Mouse (Mus musculus): ENCODE data around the gene Plg.

The Plg gene

DNA sequence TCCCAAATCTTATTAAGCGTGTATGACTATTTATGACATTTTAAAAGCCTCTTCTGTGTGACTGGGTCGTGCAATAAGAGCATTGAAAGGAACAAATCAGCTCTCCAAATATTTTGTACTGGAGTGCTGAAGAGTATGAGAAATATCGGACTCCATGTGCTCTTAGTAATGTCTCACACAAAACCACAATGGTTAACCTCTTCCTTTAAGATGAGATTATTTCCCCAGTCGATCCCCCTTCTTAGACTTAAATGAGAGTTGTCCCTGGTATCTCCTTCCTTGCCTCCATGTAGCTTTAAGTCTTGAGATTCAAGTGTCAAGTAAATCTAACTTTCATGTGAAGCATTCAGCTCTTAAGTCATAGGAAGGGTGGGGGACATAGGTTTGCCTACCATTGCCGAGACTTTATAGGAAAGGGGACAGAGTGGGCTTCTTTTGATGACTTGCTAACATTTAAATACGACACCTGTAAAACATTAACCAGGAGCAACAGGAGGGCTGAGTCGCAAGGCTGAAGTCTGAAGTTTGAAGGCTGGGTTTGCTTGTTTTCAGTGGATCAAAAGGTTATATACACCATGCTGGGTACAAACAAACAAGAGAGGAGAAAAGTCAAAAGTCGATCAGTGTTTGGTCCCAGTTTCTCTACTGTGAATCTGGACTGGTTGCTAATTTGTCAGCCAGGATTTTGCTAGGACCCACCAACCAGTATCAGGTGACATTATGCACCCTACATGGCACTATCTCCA lies 6.8 kb downstream of the Plg start:
- no peak for DNase-seq (ENCODE audit: extremely low spot score, low read depth, low spot score)

DNA sequence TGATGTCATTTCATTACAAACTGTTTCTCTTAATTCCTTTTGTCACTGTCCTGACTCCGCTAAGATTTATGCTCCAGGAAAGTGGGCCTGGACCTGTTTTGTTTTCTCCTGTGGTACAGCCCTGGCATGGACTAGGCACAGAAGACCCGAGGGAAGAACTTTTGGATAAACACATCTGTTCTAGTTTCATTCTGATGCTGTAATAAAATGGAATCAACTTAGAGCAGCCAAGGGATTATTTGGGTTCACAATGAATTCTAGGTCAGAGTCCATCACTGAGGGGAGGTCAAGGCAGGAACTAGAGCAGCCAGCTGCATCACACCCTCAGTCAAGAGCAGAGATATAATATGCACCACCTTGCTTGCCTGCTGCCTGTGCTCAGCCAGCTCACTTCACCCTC lies 9.4 kb downstream of the Plg start:
- DNase-seq (ENCODE audit: extremely low spot score, low read depth, low spot score), result no peak

- DNase-seq (ENCODE audit: extremely low spot score, low read depth, low spot score), result no peak
These were observed 9.8 kb downstream of the Plg start for GRCm38 (mm10) chr17:12388239-12388638.

- no peak for DNase-seq (ENCODE audit: extremely low spot score, low read depth, low spot score)
These were observed 17.8 kb downstream of the Plg start for GRCm38 (mm10) chr17:12396163-12396677.

DNA sequence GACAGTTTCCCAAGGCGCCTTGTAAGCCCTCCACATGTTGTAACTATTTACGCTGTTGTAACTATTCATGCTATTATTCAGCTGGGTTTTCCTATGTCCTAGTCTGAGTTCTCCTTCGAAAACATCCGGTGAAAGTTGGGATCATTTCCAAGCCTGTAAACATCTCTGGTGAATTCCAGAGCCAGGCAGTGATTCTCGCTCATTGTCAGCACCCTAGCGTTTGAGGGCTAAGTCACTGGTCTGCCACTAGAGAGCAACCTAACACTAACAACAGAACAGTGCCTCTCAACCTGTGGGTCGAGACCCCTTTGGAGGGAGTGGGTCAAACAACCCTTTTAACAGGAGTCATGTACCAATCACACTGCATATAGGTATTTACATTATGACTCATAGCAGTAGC lies 25.0 kb downstream of the Plg start:
- no peak for DNase-seq (ENCODE audit: extremely low spot score, low read depth, low spot score)

GRCm38 (mm10) chr17:12409346-12409944 lies 31.0 kb downstream of the Plg start:
- no peak for DNase-seq (ENCODE audit: extremely low spot score, low read depth, low spot score)

- no peak for DNase-seq (ENCODE audit: extremely low spot score, low read depth, low spot score)
These were observed 33.9 kb downstream of the Plg start for GRCm38 (mm10) chr17:12412181-12412890.

- no peak for DNase-seq (ENCODE audit: extremely low spot score, low read depth, low spot score)
These were observed 34.5 kb downstream of the Plg start for GRCm38 (mm10) chr17:12412891-12413237.

GRCm38 (mm10) chr17:12415031-12415735 lies 36.8 kb downstream of the Plg start:
- no peak for DNase-seq (ENCODE audit: extremely low spot score, low read depth, low spot score)

DNA sequence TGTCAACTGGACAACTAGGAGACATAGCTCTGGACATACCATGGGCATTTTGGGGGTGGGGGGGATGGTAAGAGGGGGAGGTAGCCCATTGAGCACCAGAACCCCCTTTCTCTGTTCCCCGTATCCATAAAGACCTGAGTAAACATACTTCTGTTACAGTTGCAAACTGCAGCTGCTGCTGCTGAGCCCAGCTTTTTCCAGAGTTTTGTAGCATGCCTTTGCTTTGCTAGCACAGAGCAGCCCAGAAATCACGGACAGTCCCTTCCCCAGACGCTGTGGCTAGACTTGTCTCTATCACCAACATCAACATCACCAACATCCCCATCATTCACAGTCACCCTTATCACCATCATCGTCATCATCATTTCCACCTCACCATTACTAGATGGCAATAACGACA lies 37.3 kb downstream of the Plg start:
- no peak for DNase-seq (ENCODE audit: extremely low spot score, low read depth, low spot score)

DNA sequence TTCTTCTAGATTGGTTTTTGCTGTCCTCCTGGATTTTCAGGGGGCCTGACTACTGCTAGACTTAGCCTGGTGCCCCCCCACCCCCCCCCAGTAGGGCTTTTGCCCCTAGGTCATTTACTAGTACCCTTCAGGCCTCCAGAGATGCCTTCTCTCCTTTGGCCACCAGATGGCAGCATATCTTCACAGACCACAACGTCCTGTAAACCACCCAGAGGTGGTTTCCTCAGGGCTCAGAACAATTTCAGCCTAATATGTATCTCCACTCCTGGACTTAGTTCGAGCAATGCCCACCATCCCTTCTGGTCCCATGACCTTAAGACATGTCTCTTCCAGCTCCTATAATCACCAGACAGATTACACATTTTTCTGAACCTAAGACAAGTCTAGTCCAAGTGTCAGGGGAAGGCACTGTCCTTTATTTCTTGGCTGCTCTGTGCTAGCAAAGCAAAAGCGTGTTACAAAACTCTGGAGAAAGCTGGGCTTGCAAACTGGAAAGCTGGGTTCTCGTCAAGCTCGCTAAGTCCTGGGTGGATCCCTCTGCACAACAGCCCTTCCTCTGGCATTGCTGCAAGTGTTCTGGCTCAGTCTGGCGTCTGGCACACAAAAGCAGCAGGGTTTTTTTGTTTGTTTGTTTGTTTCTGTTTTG lies 38.0 kb downstream of the Plg start:
- DNase-seq (ENCODE audit: extremely low spot score, low read depth, low spot score), result peak; percentile 75

DNA sequence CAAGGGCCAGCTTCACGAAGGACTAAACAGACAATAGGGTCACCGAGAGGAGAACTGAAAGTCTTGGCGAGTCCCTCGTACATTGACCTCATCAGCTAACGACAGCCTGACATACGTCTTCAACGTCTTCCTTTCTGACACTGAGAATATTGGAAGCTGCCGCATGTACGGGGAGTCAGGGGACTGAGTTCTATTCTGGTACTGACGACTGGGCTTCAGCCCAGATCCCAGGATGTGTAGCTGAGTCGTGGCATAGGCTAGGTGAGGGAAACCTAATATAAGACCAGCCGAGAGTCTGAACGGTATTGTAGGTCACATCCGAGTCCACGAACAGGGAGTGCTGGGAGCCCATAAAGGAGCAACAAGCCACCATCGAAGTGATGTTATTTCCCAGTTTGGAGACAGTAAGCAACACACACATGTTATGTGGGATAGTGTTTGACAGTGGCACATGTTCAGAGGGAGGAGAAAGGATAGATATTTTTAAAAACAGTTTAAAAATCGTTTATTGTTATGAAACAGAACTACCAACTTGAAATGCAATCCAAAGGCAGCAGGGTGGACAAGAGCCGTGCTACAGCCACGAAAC lies 41.2 kb downstream of the Plg start:
- no peak for DNase-seq (ENCODE audit: extremely low spot score, low read depth, low spot score)

- DNase-seq (ENCODE audit: extremely low spot score, low read depth, low spot score), result no peak
These were observed 42.6 kb downstream of the Plg start for GRCm38 (mm10) chr17:12420886-12421574.

GRCm38 (mm10) chr17:12422143-12422542 lies 43.7 kb downstream of the Plg start:
- DNase-seq (ENCODE audit: extremely low spot score, low read depth, low spot score), result no peak

GRCm38 (mm10) chr17:12427156-12427555 lies 48.7 kb downstream of the Plg start:
- DNase-seq (ENCODE audit: extremely low spot score, low read depth, low spot score), result no peak

GRCm38 (mm10) chr17:12428369-12428768 lies 50.0 kb downstream of the Plg start:
- DNase-seq (ENCODE audit: extremely low spot score, low read depth, low spot score), result peak; percentile 12

DNA sequence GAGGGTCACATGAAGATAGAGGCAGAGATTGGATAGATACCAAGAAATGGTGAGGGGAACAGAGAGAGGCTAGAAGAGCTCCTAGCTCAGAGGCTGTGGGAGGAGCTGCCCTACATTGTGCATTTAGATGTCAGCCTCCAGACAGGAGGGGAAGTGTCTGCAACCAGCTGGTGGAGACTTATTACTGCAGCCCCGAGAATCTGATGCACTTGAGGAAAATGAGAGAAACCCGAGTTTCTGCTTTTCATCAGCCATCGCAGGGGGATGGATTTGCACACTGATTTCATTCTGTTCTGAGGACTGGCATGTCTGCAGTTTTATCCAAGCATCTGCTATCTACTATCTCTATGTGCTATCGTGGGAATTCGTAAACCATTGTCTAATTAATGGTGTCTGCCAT lies 53.3 kb downstream of the Plg start:
- DNase-seq (ENCODE audit: extremely low spot score, low read depth, low spot score), result no peak

- DNase-seq (ENCODE audit: extremely low spot score, low read depth, low spot score), result no peak
These were observed 59.4 kb downstream of the Plg start for GRCm38 (mm10) chr17:12437771-12438170.

- no peak for DNase-seq (ENCODE audit: extremely low spot score, low read depth, low spot score)
These were observed 66.2 kb downstream of the Plg start for GRCm38 (mm10) chr17:12444561-12444960.

DNA sequence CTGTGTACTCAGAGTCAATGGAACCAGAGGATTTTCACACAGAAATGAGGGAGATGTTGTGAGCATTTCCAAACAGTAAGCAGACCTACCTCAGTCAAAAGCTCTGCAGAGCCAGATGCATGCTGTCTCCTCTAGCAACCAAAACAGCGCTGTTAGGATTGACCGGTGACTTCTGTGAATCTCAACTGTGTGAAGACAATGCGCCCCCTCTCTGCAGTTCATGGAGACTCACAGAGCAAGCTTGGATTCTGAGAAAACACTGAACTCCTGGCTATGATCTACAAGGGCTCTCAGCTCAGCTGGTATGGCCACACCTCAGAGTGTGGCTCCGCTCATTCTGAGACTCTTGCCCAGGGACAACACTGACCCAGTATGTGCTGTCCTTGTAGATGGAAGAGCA lies 72.8 kb downstream of the Plg start:
- no peak for DNase-seq (ENCODE audit: extremely low spot score, low read depth, low spot score)

Data from hindlimb bud, embryonic 11.5 days (tissue).